Mouse (Mus musculus) neural tube, embryonic 12.5 days (tissue): ENCODE results near the gene Rgl1. TPM values are rescaled to one million over a fixed set of nuclear protein-coding genes. Genes with fewer than 3 reads are reported as not detected.

Experiments
- ATAC-seq: fragments of 200-750 bp; cut with Nextera tagmentation; 2 replicates; pipeline ENCODE4 v1.8.0; 2017; ENCODE audit warnings: low read depth, mild to moderate bottlenecking, moderate TSS enrichment, moderate library complexity; ENCODE audit not compliant: low FRiP score
- H3K27ac ChIP-seq: fragments of 300-500 bp; sonication (generic); 2 replicates; pipeline ENCODE4 v1.5.1; 2016
- H3K27me3 ChIP-seq: fragments of 300-500 bp; sonication (generic); replicated peaks from 2 replicates; pipeline ENCODE4 v1.6.1; 2016; ENCODE audit warnings: mild to moderate bottlenecking
- H3K36me3 ChIP-seq: fragments of 300-500 bp; sonication (generic); 2 replicates; pipeline ENCODE4 v1.6.1; 2016; ENCODE audit warnings: mild to moderate bottlenecking
- H3K4me1 ChIP-seq: fragments of 300-500 bp; sonication (generic); 2 replicates; pipeline ENCODE4 v1.6.1; 2016
- H3K4me2 ChIP-seq: fragments of 300-500 bp; sonication (generic); replicated peaks from 2 replicates; pipeline ENCODE4 v1.6.1; 2016; ENCODE audit warnings: mild to moderate bottlenecking
- H3K4me3 ChIP-seq: fragments of 300-500 bp; sonication (generic); 2 replicates; pipeline ENCODE4 v1.5.1; 2016
- H3K9ac ChIP-seq: fragments of 300-500 bp; sonication (generic); 2 replicates; pipeline ENCODE4 v1.6.1; 2016; ENCODE audit warnings: mild to moderate bottlenecking
- H3K9me3 ChIP-seq: fragments of 300-500 bp; sonication (generic); 2 replicates; pipeline ENCODE4 v1.6.1; 2016; ENCODE audit warnings: mild to moderate bottlenecking
- WGBS: fragments of 180-500 bp; shearing (Covaris S2); methylation state at CpG from one replicate; pipeline ENCODE4 v1.1.7; 2016; 5-methylcytosine and 5-hydroxymethylcytosine counted together
- polyA plus RNA-seq: library from polyadenylated mRNA; unstranded; fragments of >200 nt; fragmentation: Nextera tagmentation; extraction: Ambion mirVana; gene quantifications from 2 replicates; pipeline ENCODE4 v1.2.1, GENCODE M21; 2016

Rgl1 gene
- polyA plus RNA-seq, 1 experiment from 2014 or later = 22.7 TPM

- Histone ChIP-seq H3K9me3 (no peaks in the 10 kb centered on the region), H3K4me2 (no peak overlapping the region), H3K27me3 (no peaks in the 10 kb centered on the region), H3K27ac (no peak overlapping the region), H3K4me1 (no peaks in the 10 kb centered on the region), H3K9ac (no peak overlapping the region), H3K4me3 (no peak overlapping the region), H3K36me3 (no peaks in the 10 kb centered on the region)
- ATAC-seq = no peak
- WGBS = 93% methylated on average over 1 of the region's 1 CpGs
Measured at GRCm38 (mm10) chr1:152490842-152491241, 275.3 kb downstream of the Rgl1 start.

GRCm38 (mm10) chr1:152476126-152476525, 290.0 kb downstream of the Rgl1 start:
- Histone ChIP-seq H3K9ac (no peak overlapping the region), H3K27ac (no peak overlapping the region), H3K9me3 (no peaks in the 10 kb centered on the region), H3K4me1 (no peaks in the 10 kb centered on the region), H3K4me2 (no peak overlapping the region), H3K27me3 (no peaks in the 10 kb centered on the region), H3K36me3 (no peaks in the 10 kb centered on the region), H3K4me3 (no peak overlapping the region)
- no peak for ATAC-seq
- WGBS = 90% methylated on average over 4 of the region's 4 CpGs

DNA sequence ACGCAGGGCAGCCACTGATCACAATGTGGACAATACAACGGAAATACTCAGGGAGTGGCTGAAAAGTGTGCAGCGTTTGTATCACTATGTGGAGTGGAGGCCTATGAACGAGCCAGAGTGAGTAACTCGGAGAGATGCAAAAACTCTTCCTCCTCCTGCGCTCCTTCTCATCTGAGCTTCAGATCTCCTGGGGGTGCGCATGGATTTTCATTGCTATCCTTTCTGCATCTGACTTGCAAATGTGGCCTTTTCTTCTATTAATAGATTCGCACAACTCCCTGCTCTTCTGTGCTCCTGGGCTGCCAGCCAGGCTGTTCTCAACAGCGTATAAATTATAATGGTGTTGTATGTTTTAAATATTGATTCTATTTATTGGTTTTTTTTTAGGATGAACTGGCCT, 297.7 kb downstream of the Rgl1 start:
- no peak for ATAC-seq
- 65% methylated on average over 9 of the region's 9 CpGs for WGBS
- Histone ChIP-seq H3K4me2 (no peak overlapping the region), H3K9me3 (no peaks in the 10 kb centered on the region), H3K4me1 (no peaks in the 10 kb centered on the region; the same call in 1 of the 2 replicates), H3K4me3 (no peak overlapping the region), H3K9ac (no peak overlapping the region), H3K36me3 (no peaks in the 10 kb centered on the region), H3K27me3 (no peaks in the 10 kb centered on the region), H3K27ac (no peak overlapping the region)

Other genes starting within 250 kb of the Rgl1 start
- not detected in 2 replicates for gene Apobec4, start 15.8 kb downstream of the Rgl1 start, polyA plus RNA-seq
- gene Arpc5, start 191 bp upstream of the Rgl1 start, polyA plus RNA-seq = 294 and 320 TPM in 2 replicates
- 3.0 and 4.0 TPM in 2 replicates for gene Ncf2, start 33.8 kb upstream of the Rgl1 start, polyA plus RNA-seq
- gene Smg7, start 136.3 kb upstream of the Rgl1 start, polyA plus RNA-seq = 36.8 and 38.6 TPM in 2 replicates
- gene Nmnat2, start 188.6 kb upstream of the Rgl1 start, polyA plus RNA-seq = 51.1 and 52.2 TPM in 2 replicates